Mouse (Mus musculus): ENCODE results near the gene Olfr782.
"Not testable (repeated sequence)": the region's sequence is repeated elsewhere in the genome, so short reads cannot be mapped to it uniquely, and the experiment has no call there.

Gene Olfr782

GRCm38 (mm10) chr10:129348550-129348949, at the start of gene Olfr782:
Gene Olfr782 (plus strand): TSS chr10:129348850.
- no peak for DNase-seq

- not testable (repeated sequence) for DNase-seq
Measured at GRCm38 (mm10) chr10:129312973-129313372, 35.7 kb upstream of the Olfr782 start.

GRCm38 (mm10) chr10:129313521-129313920, 35.1 kb upstream of the Olfr782 start:
- not testable (repeated sequence) for DNase-seq

GRCm38 (mm10) chr10:129317817-129318216, 30.8 kb upstream of the Olfr782 start, which contains the start of gene Olfr780:
Gene Olfr780 (plus strand): TSS chr10:129318117.
- DNase-seq, result no peak

- no peak for DNase-seq
Measured at GRCm38 (mm10) chr10:129328554-129328953, 20.1 kb upstream of the Olfr782 start, which contains the start of gene Olfr781. Gene Olfr781 (plus strand): TSS chr10:129328854.

GRCm38 (mm10) chr10:129352475-129352874, 3.8 kb downstream of the Olfr782 start:
- DNase-seq, result not testable (repeated sequence)

- DNase-seq, result not testable (repeated sequence)
Measured at GRCm38 (mm10) chr10:129356496-129356895, 7.8 kb downstream of the Olfr782 start.

GRCm38 (mm10) chr10:129357307-129357706, 8.7 kb downstream of the Olfr782 start:
- no peak for DNase-seq

GRCm38 (mm10) chr10:129374051-129374450, 25.4 kb downstream of the Olfr782 start:
- DNase-seq, result not testable (repeated sequence)

- no peak for DNase-seq
Measured at GRCm38 (mm10) chr10:129383783-129384182, 35.1 kb downstream of the Olfr782 start, which contains the start of gene Olfr784. Gene Olfr784 (plus strand): TSS chr10:129384083.

- no peak for DNase-seq
Measured at GRCm38 (mm10) chr10:129400892-129401291, 52.2 kb downstream of the Olfr782 start.

Data from kidney, postnatal 25 days (tissue).